Mouse (Mus musculus) adrenal gland, adult 2 months (tissue): ENCODE measurements at regions not wholly inside any gene's neighbourhood (a gene's known extent, or its start where the extent isn't known, plus 50 kb on each side); places are given as distances from the start of the nearest gene placed in this dataset.
A peak's percentile ranks its signal among the peaks of the same experiment; 100 is the strongest.

Experiments
- DNase-seq: peaks from one replicate; pipeline ENCODE4 v3.0.0; 2021

- DNase-seq, result peak; percentile 35
Observed at GRCm38 (mm10) chr2:178542032-178542431, 111.7 kb downstream of the Cdh26 start.

GRCm38 (mm10) chr2:178544411-178544810, 114.1 kb downstream of the Cdh26 start:
- no peak for DNase-seq

GRCm38 (mm10) chr2:178545601-178546352, 115.4 kb downstream of the Cdh26 start:
- DNase-seq, result no peak

GRCm38 (mm10) chr2:178546353-178546720, 116.0 kb downstream of the Cdh26 start:
- DNase-seq, result no peak

- no peak for DNase-seq
Observed at GRCm38 (mm10) chr2:178546888-178547287, 116.6 kb downstream of the Cdh26 start.

- no peak for DNase-seq
Observed at GRCm38 (mm10) chr2:178548937-178549336, 118.6 kb downstream of the Cdh26 start.

- no peak for DNase-seq
Observed at GRCm38 (mm10) chr2:178553736-178554135, 123.4 kb downstream of the Cdh26 start.

- peak; percentile 44 for DNase-seq
Observed at GRCm38 (mm10) chr2:178555692-178556340, 125.5 kb downstream of the Cdh26 start.

GRCm38 (mm10) chr2:178557934-178558333, 127.6 kb downstream of the Cdh26 start:
- no peak for DNase-seq

- no peak for DNase-seq
Observed at GRCm38 (mm10) chr2:178563287-178563686, 133.0 kb downstream of the Cdh26 start.

GRCm38 (mm10) chr2:178565368-178565818, 135.1 kb downstream of the Cdh26 start:
- DNase-seq, result no peak

- no peak for DNase-seq
Observed at GRCm38 (mm10) chr2:178567493-178567892, 137.2 kb downstream of the Cdh26 start.

- DNase-seq, result peak; percentile 64
Observed at GRCm38 (mm10) chr2:178572301-178572700, 142.0 kb downstream of the Cdh26 start.

GRCm38 (mm10) chr2:178574859-178575258, 144.5 kb downstream of the Cdh26 start:
- DNase-seq, result peak; percentile 68

- DNase-seq, result no peak
Observed at GRCm38 (mm10) chr2:178575403-178575802, 145.1 kb downstream of the Cdh26 start.

- DNase-seq, result no peak
Observed at GRCm38 (mm10) chr2:178576067-178576466, 145.7 kb downstream of the Cdh26 start.

GRCm38 (mm10) chr2:178579571-178579970, 149.2 kb downstream of the Cdh26 start:
- DNase-seq, result peak; percentile 29

- peak; percentile 86 for DNase-seq
Observed at GRCm38 (mm10) chr2:178581306-178581705, 151.0 kb downstream of the Cdh26 start.

- peak; percentile 39 for DNase-seq
Observed at GRCm38 (mm10) chr2:178584970-178585566, 154.7 kb downstream of the Cdh26 start.

GRCm38 (mm10) chr2:178587134-178587636, 156.9 kb downstream of the Cdh26 start:
- DNase-seq, result no peak

GRCm38 (mm10) chr2:178593743-178594142, 163.4 kb downstream of the Cdh26 start:
- no peak for DNase-seq

GRCm38 (mm10) chr2:178594177-178594576, 163.8 kb downstream of the Cdh26 start:
- no peak for DNase-seq
